Mouse (Mus musculus) 3134 (cell line): ENCODE measurements around the gene Nsfl1c.
A peak's percentile ranks its signal among the peaks of the same experiment; 100 is the strongest.

ENCODE experiments used
- DNase-seq: peaks from one replicate; pipeline ENCODE4 v3.0.0-alpha.2; 2011; ENCODE audit warnings: low spot score; ENCODE audit not compliant: insufficient read length; ENCODE audit errors: extremely low read depth

Gene Nsfl1c

DNA sequence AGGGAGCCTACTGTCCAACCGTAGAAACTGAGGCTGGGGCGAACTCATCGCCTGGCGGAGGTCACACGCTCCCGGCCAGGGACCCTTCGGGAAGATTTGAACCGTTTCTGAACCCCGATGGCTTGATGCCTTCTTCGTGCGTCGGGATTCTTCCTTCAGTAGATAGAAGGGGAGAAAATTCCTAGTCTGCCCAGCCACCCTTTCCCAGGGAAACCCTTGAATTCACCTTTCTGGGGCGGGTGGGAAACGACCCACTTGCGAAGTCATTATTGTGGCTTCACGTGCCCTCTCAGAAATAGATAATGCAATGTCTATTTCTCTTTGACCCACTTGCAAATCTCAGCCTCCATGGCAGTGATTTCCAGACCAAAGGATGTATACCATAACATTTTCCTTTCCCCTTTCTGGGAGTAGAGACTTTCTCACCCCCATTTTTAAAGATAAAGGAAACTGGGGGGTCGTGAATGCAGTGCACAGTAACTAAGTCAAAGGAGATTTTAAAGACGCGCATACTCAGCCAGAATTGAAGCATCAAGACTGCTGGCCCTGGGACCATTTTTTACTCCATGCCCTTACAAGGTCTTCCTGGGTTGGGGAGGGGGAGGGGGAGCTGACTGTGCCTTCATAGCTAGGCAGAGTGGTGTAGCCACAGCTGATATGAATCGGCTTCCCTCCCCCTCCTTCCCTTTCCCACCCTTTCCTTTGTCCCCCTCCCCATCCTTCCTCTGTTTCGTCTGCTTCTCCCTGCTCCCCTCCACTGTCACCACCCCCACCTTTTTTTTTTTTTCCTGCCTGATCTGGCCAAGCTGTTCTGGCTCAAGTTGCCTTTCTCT, 49.3 kb downstream of the Nsfl1c start:
- DNase-seq: peak; percentile 34

DNA sequence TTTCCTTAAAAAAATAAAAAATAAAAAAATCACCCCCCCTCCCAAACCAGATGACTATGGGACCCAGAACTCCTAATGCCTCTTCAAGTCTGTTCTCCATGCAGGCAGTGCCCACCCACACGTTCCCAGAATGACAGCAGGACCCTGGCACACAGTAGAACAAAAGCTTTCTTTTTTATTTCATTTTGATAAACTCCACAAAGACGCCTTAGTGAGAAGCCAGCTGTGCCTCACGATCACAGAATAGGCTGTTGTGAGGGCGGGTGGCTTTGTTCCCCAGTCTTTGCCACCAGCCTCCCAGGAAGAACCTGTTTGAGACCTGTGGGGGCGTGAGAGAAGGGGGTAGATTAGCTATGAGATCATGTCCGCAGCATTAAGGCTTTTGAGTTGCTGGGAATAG, 50.7 kb downstream of the Nsfl1c start:
- no peak for DNase-seq

DNA sequence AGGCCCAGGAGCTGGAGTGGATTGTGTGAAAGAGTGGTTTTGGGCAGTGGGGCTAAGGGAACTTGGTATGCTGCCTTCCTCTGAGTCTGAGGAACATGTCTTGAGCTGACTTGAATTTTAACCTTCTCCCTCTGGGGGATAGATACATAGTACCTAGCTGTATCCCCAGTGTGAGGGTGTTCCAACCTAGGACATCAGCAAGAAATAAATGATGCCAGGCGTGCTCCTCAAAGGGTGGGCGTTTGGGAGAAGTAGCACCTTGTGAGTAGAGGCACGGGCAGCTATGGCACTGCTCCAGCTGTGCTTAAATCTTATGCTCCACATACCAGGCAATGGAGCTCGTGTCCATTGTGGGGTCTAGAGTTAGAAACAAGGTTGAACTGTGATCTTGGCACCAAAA, 52.6 kb downstream of the Nsfl1c start:
- no peak for DNase-seq

DNA sequence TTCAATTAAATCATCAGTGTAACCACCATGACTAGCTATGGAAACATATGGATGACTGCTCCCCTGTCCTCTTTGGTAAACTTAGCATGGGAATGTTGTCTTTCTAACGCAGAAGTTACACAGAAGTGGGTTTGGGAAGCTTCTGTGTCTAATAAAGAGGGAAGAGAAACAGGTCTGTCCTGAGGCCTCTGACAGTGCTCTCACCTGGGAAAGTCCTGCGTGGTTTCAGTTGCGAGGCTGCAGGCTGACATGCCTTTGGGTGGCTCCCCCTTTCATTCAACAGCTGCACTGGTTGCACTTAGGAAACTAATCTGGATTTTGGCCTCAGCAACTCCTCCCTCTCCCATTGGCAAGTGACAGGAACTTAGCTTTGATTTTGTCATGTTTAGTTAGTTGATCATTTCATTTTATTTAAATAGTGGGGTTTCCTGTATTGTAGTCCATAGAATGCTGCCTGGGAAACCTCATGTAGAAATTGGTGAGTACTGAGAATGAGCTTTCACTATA, 55.7 kb downstream of the Nsfl1c start:
- no peak for DNase-seq
